Mouse (Mus musculus): ENCODE results near the gene Asic3. TPM values are rescaled to one million over a fixed set of nuclear protein-coding genes. Genes with fewer than 3 reads are reported as not detected.

Asic3 gene
- polyA plus RNA-seq, 1 experiment from 2014 or later: not detected

DNA sequence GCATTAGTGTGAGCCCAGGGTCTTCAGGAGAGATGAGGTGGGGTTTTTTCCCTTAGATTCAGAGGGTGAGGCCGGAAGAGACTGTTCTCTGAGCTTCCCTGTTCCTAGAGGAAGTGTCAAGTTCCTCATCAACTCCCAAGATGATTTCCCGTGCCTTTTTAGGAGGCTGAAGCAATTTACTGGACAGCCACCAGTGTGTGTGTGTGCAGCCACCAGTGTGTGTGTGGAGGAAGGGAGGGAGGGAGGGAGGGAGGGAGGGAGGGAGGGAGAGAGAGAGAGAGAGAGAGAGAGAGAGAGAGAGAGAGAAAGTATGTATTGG lies 40.8 kb downstream of the Asic3 start:
- 5% methylated on average over 2 of the region's 2 CpGs for WGBS
- H3K4me2 ChIP-seq (ENCODE audit: low read length): peak overlapping the region; percentile 88
- DNase-seq (no peak), ATAC-seq (ENCODE audit: low FRiP score, low TSS enrichment) (no peak)
- H3K9me3 ChIP-seq (ENCODE audit: control insufficient read depth, low read length): no peaks in the 10 kb centered on the region
- no peaks in the 10 kb centered on the region for H3K36me3 ChIP-seq (ENCODE audit: control insufficient read depth, insufficient read depth, low read length)
- no peaks in the 10 kb centered on the region for H3K27me3 ChIP-seq (ENCODE audit: control insufficient read depth, insufficient read depth, low read length)
- H3K4me1 ChIP-seq (ENCODE audit: control insufficient read depth, insufficient read depth, low read length): peaks cover 39% of the 10 kb centered on the region
- H3K27ac ChIP-seq (replicated peaks; ENCODE audit: low read depth, low read length): peak overlapping the region; percentile 93
- peak overlapping the region; percentile 85 for H3K4me3 ChIP-seq (replicated peaks; ENCODE audit: low read depth, low read length)
- H3K9ac ChIP-seq (replicated peaks; ENCODE audit: low read length): peak overlapping the region; percentile 93

DNA sequence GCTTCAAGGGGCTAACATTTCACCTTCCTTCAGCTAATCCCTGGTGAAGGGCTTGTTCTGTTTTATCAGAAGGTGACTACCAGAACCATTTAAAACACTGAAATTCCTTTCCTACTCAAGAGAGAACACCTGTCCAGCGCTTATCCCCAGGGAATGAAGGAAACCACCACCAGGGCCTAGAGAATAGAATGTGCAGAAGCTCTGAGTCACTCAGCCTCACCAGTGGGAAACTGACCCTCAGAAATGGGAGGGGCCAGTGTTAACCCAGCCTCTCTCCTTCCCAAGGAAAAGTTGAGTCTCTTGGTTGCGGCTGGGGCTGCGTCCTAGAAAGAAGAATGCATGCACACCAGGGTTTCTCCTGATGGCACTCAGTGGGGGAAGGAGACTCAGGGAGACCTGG lies 41.9 kb downstream of the Asic3 start:
- Histone ChIP-seq H3K27me3 (ENCODE audit: control insufficient read depth, insufficient read depth, low read length) (no peaks in the 10 kb centered on the region), H3K36me3 (ENCODE audit: control insufficient read depth, insufficient read depth, low read length) (no peaks in the 10 kb centered on the region), H3K4me2 (ENCODE audit: low read length) (peak overlapping the region; percentile 88), H3K4me3 (replicated peaks; ENCODE audit: low read depth, low read length) (no peak overlapping the region), H3K27ac (replicated peaks; ENCODE audit: low read depth, low read length) (0 out of 2 replicates have a peak overlapping the region, but pooled peaks have one; percentile 6), H3K4me1 (ENCODE audit: control insufficient read depth, insufficient read depth, low read length) (peaks cover 39% of the 10 kb centered on the region), H3K9ac (replicated peaks; ENCODE audit: low read length) (peak overlapping the region; percentile 13), H3K9me3 (ENCODE audit: control insufficient read depth, low read length) (no peaks in the 10 kb centered on the region)
- DNase-seq (no peak), ATAC-seq (ENCODE audit: low FRiP score, low TSS enrichment) (no peak)
- WGBS: 65% methylated on average over 3 of the region's 3 CpGs

DNA sequence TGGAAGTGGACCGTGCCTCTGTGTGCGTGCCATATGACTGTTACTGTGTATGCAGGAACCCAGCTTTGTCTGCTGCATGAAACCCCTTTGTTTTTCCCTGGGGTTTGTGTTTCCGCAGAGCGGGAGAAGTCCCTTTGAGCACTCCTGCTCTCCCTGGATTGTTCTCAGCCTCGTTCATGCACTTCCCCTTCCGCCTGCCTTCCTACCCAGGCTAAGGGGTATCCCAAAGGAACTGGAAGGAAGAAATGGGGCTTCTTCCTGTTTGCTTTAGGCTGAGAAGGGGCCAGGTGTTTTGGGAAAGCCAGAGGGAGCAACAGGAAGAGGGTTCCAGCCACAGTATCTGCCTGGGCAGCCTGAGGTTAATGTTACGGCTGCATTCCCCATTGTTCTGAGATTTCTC lies 42.4 kb downstream of the Asic3 start:
- Histone ChIP-seq H3K9me3 (ENCODE audit: control insufficient read depth, low read length) (no peaks in the 10 kb centered on the region), H3K4me2 (ENCODE audit: low read length) (peak overlapping the region; percentile 88), H3K9ac (replicated peaks; ENCODE audit: low read length) (peak overlapping the region; percentile 13), H3K4me3 (replicated peaks; ENCODE audit: low read depth, low read length) (0 out of 2 replicates have a peak overlapping the region, but pooled peaks have one; percentile 2), H3K36me3 (ENCODE audit: control insufficient read depth, insufficient read depth, low read length) (0 out of 2 replicates have a peak, but pooled peaks cover 3% of the 10 kb centered on the region), H3K4me1 (ENCODE audit: control insufficient read depth, insufficient read depth, low read length) (peaks cover 39% of the 10 kb centered on the region), H3K27me3 (ENCODE audit: control insufficient read depth, insufficient read depth, low read length) (no peaks in the 10 kb centered on the region), H3K27ac (replicated peaks; ENCODE audit: low read depth, low read length) (0 out of 2 replicates have a peak overlapping the region, but pooled peaks have one; percentile 6)
- no peak for ATAC-seq (ENCODE audit: low FRiP score, low TSS enrichment)
- WGBS: 51% methylated on average over 7 of the region's 7 CpGs
- DNase-seq: no peak

DNA sequence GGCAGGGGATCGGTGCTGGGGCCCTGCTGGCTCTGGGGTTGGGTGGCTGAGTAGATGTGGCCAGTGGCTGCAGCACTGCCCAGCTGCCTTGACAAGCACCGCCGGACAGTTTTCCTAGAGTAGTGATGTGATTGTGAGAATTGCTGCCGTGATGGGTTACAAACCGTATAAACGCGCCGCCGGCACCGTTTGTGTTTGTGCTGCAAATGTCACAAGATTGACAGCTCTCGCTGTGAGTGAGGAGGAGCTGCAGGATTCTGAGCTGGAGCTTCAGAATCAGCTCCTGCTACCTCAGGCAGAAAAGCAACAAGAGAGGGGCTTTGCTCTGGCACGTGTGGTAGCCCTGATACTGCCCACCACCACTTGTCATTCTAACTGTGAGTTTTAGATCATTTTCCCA lies 53.6 kb downstream of the Asic3 start:
- H3K4me3 ChIP-seq (replicated peaks; ENCODE audit: low read depth, low read length): no peak overlapping the region
- H3K9me3 ChIP-seq (ENCODE audit: control insufficient read depth, low read length): no peaks in the 10 kb centered on the region
- DNase-seq: peak; percentile 65
- H3K27ac ChIP-seq (replicated peaks; ENCODE audit: low read depth, low read length): peak overlapping the region; percentile 55; the same call in 1 of the 2 replicates
- peak overlapping the region; percentile 36; the same call in 1 of the 2 replicates for H3K9ac ChIP-seq (replicated peaks; ENCODE audit: low read length)
- H3K36me3 ChIP-seq (ENCODE audit: control insufficient read depth, insufficient read depth, low read length): no peaks in the 10 kb centered on the region
- H3K27me3 ChIP-seq (ENCODE audit: control insufficient read depth, insufficient read depth, low read length): no peaks in the 10 kb centered on the region
- no peak overlapping the region for H3K4me2 ChIP-seq (ENCODE audit: low read length)
- ATAC-seq (ENCODE audit: low FRiP score, low TSS enrichment): no peak
- 15% methylated on average over 12 of the region's 12 CpGs for WGBS
- 0 out of 2 replicates have a peak, but pooled peaks cover 8% of the 10 kb centered on the region for H3K4me1 ChIP-seq (ENCODE audit: control insufficient read depth, insufficient read depth, low read length)

Other genes with a start within 250 kb of the Asic3 start
- gene Nupl2, start 248.4 kb upstream of the Asic3 start, polyA plus RNA-seq (2014; fragmentation: Nextera tagmentation; extraction: Ambion mirVana): 13.0 and 17.0 TPM in 2 replicates
- 10.2 and 13.1 TPM in 2 replicates for gene Kcnh2, start 61.8 kb upstream of the Asic3 start, polyA plus RNA-seq (2014; fragmentation: Nextera tagmentation; extraction: Ambion mirVana)
- 5.1 and 7.0 TPM in 2 replicates for gene Nos3, start 48.6 kb upstream of the Asic3 start, polyA plus RNA-seq (2014; fragmentation: Nextera tagmentation; extraction: Ambion mirVana)
- 0.72 and 1.0 TPM in 2 replicates for gene Atg9b, start 21.2 kb upstream of the Asic3 start, polyA plus RNA-seq (2014; fragmentation: Nextera tagmentation; extraction: Ambion mirVana)
- 45.3 and 52.1 TPM in 2 replicates for gene Abcb8, start 19.7 kb upstream of the Asic3 start, polyA plus RNA-seq (2014; fragmentation: Nextera tagmentation; extraction: Ambion mirVana)
- gene Cdk5, start 10.1 kb downstream of the Asic3 start, polyA plus RNA-seq (2014; fragmentation: Nextera tagmentation; extraction: Ambion mirVana): 110 and 136 TPM in 2 replicates
- 14.8 TPM in 2 replicates for gene Slc4a2, start 10.4 kb downstream of the Asic3 start, polyA plus RNA-seq (2014; fragmentation: Nextera tagmentation; extraction: Ambion mirVana)
- gene Fastk, start 31.9 kb downstream of the Asic3 start, polyA plus RNA-seq (2014; fragmentation: Nextera tagmentation; extraction: Ambion mirVana): 91.8 and 105 TPM in 2 replicates
- gene Tmub1, start 34.5 kb downstream of the Asic3 start, polyA plus RNA-seq (2014; fragmentation: Nextera tagmentation; extraction: Ambion mirVana): 51.0 and 64.1 TPM in 2 replicates
- 65.1 and 79.0 TPM in 2 replicates for gene Agap3, start 38.8 kb downstream of the Asic3 start, polyA plus RNA-seq (2014; fragmentation: Nextera tagmentation; extraction: Ambion mirVana)
- 0.05 and 0.12 TPM in 2 replicates for gene Gbx1, start 113.8 kb downstream of the Asic3 start, polyA plus RNA-seq (2014; fragmentation: Nextera tagmentation; extraction: Ambion mirVana)
- gene Asb10, start 127.6 kb downstream of the Asic3 start, polyA plus RNA-seq (2014; fragmentation: Nextera tagmentation; extraction: Ambion mirVana): 0.09 and 0.12 TPM in 2 replicates
- not detected in 2 replicates for gene 4931409K22Rik, start 143.4 kb downstream of the Asic3 start, polyA plus RNA-seq (2014; fragmentation: Nextera tagmentation; extraction: Ambion mirVana)
- 79.3 and 88.1 TPM in 2 replicates for gene Abcf2, start 164.1 kb downstream of the Asic3 start, polyA plus RNA-seq (2014; fragmentation: Nextera tagmentation; extraction: Ambion mirVana)
- gene Chpf2, start 173.3 kb downstream of the Asic3 start, polyA plus RNA-seq (2014; fragmentation: Nextera tagmentation; extraction: Ambion mirVana): 12.4 and 19.4 TPM in 2 replicates
- 158 and 199 TPM in 2 replicates for gene Smarcd3, start 211.0 kb downstream of the Asic3 start, polyA plus RNA-seq (2014; fragmentation: Nextera tagmentation; extraction: Ambion mirVana)

Measured in midbrain, embryonic 14.5 days (tissue).